Mouse (Mus musculus) embryonic facial prominence, embryonic 15.5 days (tissue): ENCODE data around the gene Tmod4. TPM values are rescaled to one million over a fixed set of nuclear protein-coding genes. Genes with fewer than 3 reads are reported as not detected.

Source experiments
- ATAC-seq: fragments of 200-750 bp; cut with Nextera tagmentation; 2 replicates; pipeline ENCODE4 v1.8.0; 2017; ENCODE audit warnings: low read depth, moderate TSS enrichment; ENCODE audit not compliant: insufficient number of reproducible peaks, low FRiP score, low TSS enrichment
- H3K27ac ChIP-seq: fragments of 300-500 bp; sonication (generic); replicated peaks from 2 replicates; pipeline ENCODE4 v1.5.1; 2015; ENCODE audit warnings: mild to moderate bottlenecking, inconsistent platforms
- H3K27me3 ChIP-seq: fragments of 300-500 bp; sonication (generic); 2 replicates; pipeline ENCODE4 v1.6.1; 2015; ENCODE audit warnings: inconsistent platforms
- H3K36me3 ChIP-seq: fragments of 300-500 bp; sonication (generic); 2 replicates; pipeline ENCODE4 v1.6.1; 2015; ENCODE audit warnings: mild to moderate bottlenecking, inconsistent platforms
- H3K4me1 ChIP-seq: fragments of 300-500 bp; sonication (generic); 2 replicates; pipeline ENCODE4 v1.6.1; 2015; ENCODE audit warnings: inconsistent platforms
- H3K4me2 ChIP-seq: fragments of 300-500 bp; sonication (generic); replicated peaks from 2 replicates; pipeline ENCODE4 v1.6.1; 2015; ENCODE audit warnings: mild to moderate bottlenecking, inconsistent platforms
- H3K4me3 ChIP-seq: fragments of 300-500 bp; sonication (generic); replicated peaks from 2 replicates; pipeline ENCODE4 v1.5.1; 2015; ENCODE audit warnings: mild to moderate bottlenecking, inconsistent platforms
- H3K9ac ChIP-seq: fragments of 300-500 bp; sonication (generic); 2 replicates; pipeline ENCODE4 v1.6.1; 2015; ENCODE audit warnings: inconsistent platforms
- H3K9me3 ChIP-seq: fragments of 300-500 bp; sonication (generic); replicated peaks from 2 replicates; pipeline ENCODE4 v1.6.1; 2016; ENCODE audit warnings: inconsistent platforms
- WGBS: fragments of 180-500 bp; shearing (Covaris S2); methylation state at CpG from one replicate; pipeline ENCODE4 v1.1.7; 2015; 5-methylcytosine and 5-hydroxymethylcytosine counted together
- polyA plus RNA-seq: library from polyadenylated mRNA; unstranded; fragments of >200 nt; fragmentation: Nextera tagmentation; extraction: Ambion mirVana; gene quantifications from 2 replicates; pipeline ENCODE4 v1.2.1, GENCODE M21; 2015

Tmod4 gene
- polyA plus RNA-seq, 1 experiment from 2014 or later = 1.7 TPM

GRCm38 (mm10) chr3:95161041-95161551, 36.8 kb downstream of the Tmod4 start:
- no peaks in the 10 kb centered on the region for H3K9me3 ChIP-seq
- WGBS = under 1% methylated on average over 30 of the region's 30 CpGs
- peak overlapping the region; percentile 65 for H3K4me3 ChIP-seq
- peak overlapping the region; percentile 74 for H3K4me2 ChIP-seq
- H3K36me3 ChIP-seq = peaks cover 16% of the 10 kb centered on the region; the same call in 1 of the 2 replicates
- peak overlapping the region; percentile 47 for H3K9ac ChIP-seq
- H3K27me3 ChIP-seq = no peaks in the 10 kb centered on the region
- H3K27ac ChIP-seq = peak overlapping the region; percentile 68
- ATAC-seq = peak; percentile 32
- peaks cover 40% of the 10 kb centered on the region for H3K4me1 ChIP-seq

GRCm38 (mm10) chr3:95161618-95162344, 37.5 kb downstream of the Tmod4 start:
- Histone ChIP-seq H3K27ac (peak overlapping the region; percentile 68), H3K4me3 (peak overlapping the region; percentile 65), H3K9me3 (no peaks in the 10 kb centered on the region), H3K27me3 (no peaks in the 10 kb centered on the region), H3K36me3 (peaks cover 23% of the 10 kb centered on the region), H3K4me1 (peaks cover 40% of the 10 kb centered on the region), H3K4me2 (peak overlapping the region; percentile 74), H3K9ac (peak overlapping the region; percentile 47)
- WGBS = 4% methylated on average over 9 of the region's 9 CpGs
- no peak for ATAC-seq

GRCm38 (mm10) chr3:95162345-95162628, 38.0 kb downstream of the Tmod4 start:
- peaks cover 28% of the 10 kb centered on the region for H3K36me3 ChIP-seq
- H3K9me3 ChIP-seq = no peaks in the 10 kb centered on the region
- H3K27me3 ChIP-seq = no peaks in the 10 kb centered on the region
- 28% methylated on average over 2 of the region's 2 CpGs for WGBS
- peaks cover 40% of the 10 kb centered on the region for H3K4me1 ChIP-seq
- peak overlapping the region; percentile 68 for H3K27ac ChIP-seq
- peak overlapping the region; percentile 65 for H3K4me3 ChIP-seq
- H3K4me2 ChIP-seq = peak overlapping the region; percentile 74
- no peak overlapping the region for H3K9ac ChIP-seq
- no peak for ATAC-seq

- 0 out of 2 replicates have a peak, but pooled peaks have one; percentile 12 for ATAC-seq
- Histone ChIP-seq H3K27me3 (no peaks in the 10 kb centered on the region), H3K9ac (peak overlapping the region; percentile 4; the same call in 1 of the 2 replicates), H3K4me1 (peaks cover 40% of the 10 kb centered on the region), H3K4me3 (no peak overlapping the region; the same call in 1 of the 2 replicates), H3K36me3 (peaks cover 41% of the 10 kb centered on the region), H3K4me2 (peak overlapping the region; percentile 74; the same call in 1 of the 2 replicates), H3K27ac (0 out of 2 replicates have a peak overlapping the region, but pooled peaks have one; percentile 48), H3K9me3 (no peaks in the 10 kb centered on the region)
- WGBS = 49% methylated on average over 11 of the region's 11 CpGs
These were observed 39.4 kb downstream of the Tmod4 start for GRCm38 (mm10) chr3:95163419-95164255.

GRCm38 (mm10) chr3:95164256-95164550, 39.9 kb downstream of the Tmod4 start:
- Histone ChIP-seq H3K4me1 (peaks cover 40% of the 10 kb centered on the region), H3K4me2 (no peak overlapping the region; the same call in 1 of the 2 replicates), H3K9ac (no peak overlapping the region), H3K27me3 (no peaks in the 10 kb centered on the region), H3K36me3 (peaks cover 47% of the 10 kb centered on the region), H3K4me3 (no peak overlapping the region), H3K9me3 (no peaks in the 10 kb centered on the region), H3K27ac (0 out of 2 replicates have a peak overlapping the region, but pooled peaks have one; percentile 3)
- no peak for ATAC-seq
- 79% methylated on average over 5 of the region's 5 CpGs for WGBS

GRCm38 (mm10) chr3:95164840-95165239, 40.6 kb downstream of the Tmod4 start:
- Histone ChIP-seq H3K4me2 (no peak overlapping the region), H3K27ac (no peak overlapping the region), H3K9me3 (no peaks in the 10 kb centered on the region), H3K27me3 (0 out of 2 replicates have a peak, but pooled peaks cover 3% of the 10 kb centered on the region), H3K4me3 (no peak overlapping the region), H3K4me1 (peaks cover 35% of the 10 kb centered on the region), H3K36me3 (peaks cover 53% of the 10 kb centered on the region), H3K9ac (no peak overlapping the region)
- no peak for ATAC-seq
- 86% methylated on average over 5 of the region's 5 CpGs for WGBS

- WGBS = 90% methylated on average over 10 of the region's 10 CpGs
- peaks cover 34% of the 10 kb centered on the region for H3K27me3 ChIP-seq
- no peak for ATAC-seq
- no peak overlapping the region for H3K9ac ChIP-seq
- H3K36me3 ChIP-seq = peaks cover 81% of the 10 kb centered on the region
- no peak overlapping the region for H3K27ac ChIP-seq
- H3K9me3 ChIP-seq = no peaks in the 10 kb centered on the region
- H3K4me2 ChIP-seq = no peak overlapping the region
- peaks cover 21% of the 10 kb centered on the region for H3K4me1 ChIP-seq
- H3K4me3 ChIP-seq = no peak overlapping the region
These were observed 45.7 kb downstream of the Tmod4 start for GRCm38 (mm10) chr3:95169996-95170395.

- Histone ChIP-seq H3K27ac (no peak overlapping the region), H3K4me3 (no peak overlapping the region), H3K9me3 (no peaks in the 10 kb centered on the region), H3K4me2 (no peak overlapping the region), H3K36me3 (peaks cover 71% of the 10 kb centered on the region), H3K9ac (no peak overlapping the region), H3K27me3 (peaks cover 34% of the 10 kb centered on the region), H3K4me1 (peaks cover 21% of the 10 kb centered on the region)
- 78% methylated on average over 6 of the region's 6 CpGs for WGBS
- ATAC-seq = no peak
These were observed 46.8 kb downstream of the Tmod4 start for GRCm38 (mm10) chr3:95171105-95171504.

- peaks cover 21% of the 10 kb centered on the region for H3K4me1 ChIP-seq
- no peaks in the 10 kb centered on the region for H3K9me3 ChIP-seq
- H3K27ac ChIP-seq = no peak overlapping the region
- peaks cover 55% of the 10 kb centered on the region for H3K36me3 ChIP-seq
- 0 out of 2 replicates have a peak, but pooled peaks have one; percentile 8 for ATAC-seq
- H3K27me3 ChIP-seq = peaks cover 34% of the 10 kb centered on the region
- H3K9ac ChIP-seq = no peak overlapping the region
- H3K4me3 ChIP-seq = 0 out of 2 replicates have a peak overlapping the region, but pooled peaks have one; percentile 25
- 42% methylated on average over 81 of the region's 84 CpGs for WGBS
- H3K4me2 ChIP-seq = peak overlapping the region; percentile 40
These were observed 48.4 kb downstream of the Tmod4 start for GRCm38 (mm10) chr3:95172526-95173255.

- H3K9ac ChIP-seq = no peak overlapping the region
- H3K27ac ChIP-seq = no peak overlapping the region
- peaks cover 34% of the 10 kb centered on the region for H3K27me3 ChIP-seq
- no peak for ATAC-seq
- no peaks in the 10 kb centered on the region for H3K9me3 ChIP-seq
- 25% methylated on average over 58 of the region's 58 CpGs for WGBS
- peaks cover 21% of the 10 kb centered on the region for H3K4me1 ChIP-seq
- peak overlapping the region; percentile 25 for H3K4me3 ChIP-seq
- H3K36me3 ChIP-seq = peaks cover 48% of the 10 kb centered on the region
- peak overlapping the region; percentile 40 for H3K4me2 ChIP-seq
These were observed 49.1 kb downstream of the Tmod4 start for GRCm38 (mm10) chr3:95173256-95173949.
